ENCODE assay signal across 14 mouse cellular contexts in the genomic region with DNA sequence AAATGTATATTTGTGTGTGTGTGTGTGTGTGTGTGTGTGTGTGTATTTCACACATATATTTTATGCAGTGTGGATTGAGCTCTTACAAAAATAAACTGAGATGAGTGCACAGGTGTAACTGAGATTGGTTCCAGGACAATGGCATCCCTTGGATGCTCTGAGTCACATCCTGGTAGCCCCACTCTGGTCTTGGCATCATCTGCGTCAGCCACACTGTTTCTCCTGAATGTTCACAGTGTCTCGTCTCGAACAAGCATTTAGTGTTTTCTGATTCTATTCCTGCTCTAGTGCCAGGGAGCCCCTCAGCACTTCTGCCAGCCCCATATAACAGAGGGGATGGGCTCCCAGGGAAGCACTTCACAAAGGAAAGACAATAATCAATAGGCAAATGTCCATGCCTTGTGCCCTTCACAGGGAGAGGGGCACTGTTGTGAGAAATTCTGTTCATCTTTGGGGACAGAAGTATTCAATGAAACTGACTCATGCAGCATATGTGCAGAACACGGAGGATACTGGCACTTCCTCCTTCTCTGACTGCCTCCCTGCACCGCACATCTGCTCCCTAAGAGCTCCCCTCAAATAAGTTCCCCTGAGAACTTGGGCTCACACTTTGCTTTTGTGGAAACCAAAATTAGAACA.
DNase-seq lines count a peak whose midpoint lies in the region; ATAC-seq and TF ChIP-seq lines count a peak whose summit lies in the region.
"Had no signal": no experiment of that assay in that cellular context is flagged by ENCODE, and none has a peak within 500 bp of the region (broad histone marks: within the 10 kb centered on the region; RNA-seq: fewer than 3 reads in every experiment).

No protein-coding gene starts in this region.

- H3K9me3 ChIP-seq in forebrain, embryonic 14.5 days (replicated peaks; ENCODE audit: control insufficient read depth, low read length), result no peaks in the 10 kb centered on the region
- no peaks in the 10 kb centered on the region for H3K9me3 ChIP-seq in forebrain, embryonic 11.5 days (ENCODE audit: control insufficient read depth, low read length)
- H3K9me3 ChIP-seq in forebrain, embryonic 16.5 days (ENCODE audit: control insufficient read depth, low read length), result no peaks in the 10 kb centered on the region
- H3K9me3 ChIP-seq: hindbrain, embryonic 12.5 days; liver, embryonic 13.5 days; neural tube, embryonic 12.5 days had no signal

- no peak overlapping the region for H3K4me2 ChIP-seq in forebrain, embryonic 14.5 days (ENCODE audit: low read length)
- H3K4me2 ChIP-seq in forebrain, embryonic 11.5 days (ENCODE audit: low read depth, low read length, severe bottlenecking), result no peak overlapping the region
- H3K4me2 ChIP-seq in forebrain, embryonic 16.5 days (ENCODE audit: low read length), result no peak overlapping the region
- H3K4me2 ChIP-seq: hindbrain, embryonic 12.5 days; liver, embryonic 13.5 days; neural tube, embryonic 12.5 days had no signal

- no peak; the same call in 1 of the 2 replicates for ATAC-seq in forebrain, embryonic 14.5 days
- ATAC-seq in forebrain, embryonic 11.5 days (replicated peaks; ENCODE audit: low FRiP score), result no peak
- peak; percentile 36; the same call in 1 of the 2 replicates for ATAC-seq in forebrain, embryonic 16.5 days
- ATAC-seq: activated CD4-positive, CD25-positive, alpha-beta regulatory T cell, adult 4 months had no signal

- H3K27ac ChIP-seq in forebrain, embryonic 14.5 days (ENCODE audit: low read depth, low read length), result peak overlapping the region; percentile 78
- no peak overlapping the region for H3K27ac ChIP-seq in forebrain, embryonic 11.5 days (ENCODE audit: low read depth, low read length)
- peak overlapping the region; percentile 66 for H3K27ac ChIP-seq in forebrain, embryonic 16.5 days (ENCODE audit: low read length)
- H3K27ac ChIP-seq in thymus, adult 2 months (ENCODE audit: control insufficient read depth, insufficient read depth, low read length), result no peak overlapping the region
- H3K27ac ChIP-seq: hindbrain, embryonic 12.5 days; liver, embryonic 13.5 days; neural tube, embryonic 12.5 days had no signal

- H3K4me3 ChIP-seq in forebrain, embryonic 14.5 days (ENCODE audit: low read depth, low read length), result no peak overlapping the region
- no peak overlapping the region for H3K4me3 ChIP-seq in forebrain, embryonic 11.5 days (ENCODE audit: low read depth, low read length)
- no peak overlapping the region for H3K4me3 ChIP-seq in forebrain, embryonic 16.5 days (replicated peaks; ENCODE audit: low read length)
- H3K4me3 ChIP-seq in thymus, adult 2 months (ENCODE audit: control insufficient read depth, insufficient read depth, low read length), result no peak overlapping the region
- H3K4me3 ChIP-seq: hindbrain, embryonic 12.5 days; liver, embryonic 13.5 days; neural tube, embryonic 12.5 days had no signal

- H3K36me3 ChIP-seq in forebrain, embryonic 14.5 days (ENCODE audit: control insufficient read depth, insufficient read depth, low read length), result no peaks in the 10 kb centered on the region
- no peaks in the 10 kb centered on the region for H3K36me3 ChIP-seq in forebrain, embryonic 11.5 days (ENCODE audit: control insufficient read depth, insufficient read depth, low read length)
- no peaks in the 10 kb centered on the region for H3K36me3 ChIP-seq in forebrain, embryonic 16.5 days (ENCODE audit: control insufficient read depth, insufficient read depth)
- H3K36me3 ChIP-seq in thymus, adult 2 months (ENCODE audit: control insufficient read depth, insufficient read depth, low read length), result no peaks in the 10 kb centered on the region
- H3K36me3 ChIP-seq: hindbrain, embryonic 12.5 days; liver, embryonic 13.5 days; neural tube, embryonic 12.5 days had no signal

- WGBS in forebrain, embryonic 14.5 days, result 69% methylated on average over 5 of the region's 5 CpGs
- WGBS in forebrain, embryonic 11.5 days, result 84% methylated on average over 5 of the region's 5 CpGs
- WGBS in forebrain, embryonic 16.5 days, result 54% methylated on average over 5 of the region's 5 CpGs
- 68% methylated on average over 5 of the region's 5 CpGs for WGBS in thymus, adult 2 months

- H3K4me1 ChIP-seq in forebrain, embryonic 14.5 days (ENCODE audit: control insufficient read depth, insufficient read depth, low read length), result no peaks in the 10 kb centered on the region
- no peaks in the 10 kb centered on the region for H3K4me1 ChIP-seq in forebrain, embryonic 11.5 days (replicated peaks; ENCODE audit: control insufficient read depth, insufficient read depth, low read length)
- peaks cover 8% of the 10 kb centered on the region for H3K4me1 ChIP-seq in forebrain, embryonic 16.5 days (replicated peaks; ENCODE audit: control insufficient read depth, insufficient read depth, low read length)
- no peaks in the 10 kb centered on the region for H3K4me1 ChIP-seq in thymus, adult 2 months (replicated peaks; ENCODE audit: control insufficient read depth, insufficient read depth, low read length)
- H3K4me1 ChIP-seq: hindbrain, embryonic 12.5 days; liver, embryonic 13.5 days; neural tube, embryonic 12.5 days had no signal

- no peaks in the 10 kb centered on the region for H3K27me3 ChIP-seq in forebrain, embryonic 14.5 days (replicated peaks; ENCODE audit: control insufficient read depth, insufficient read depth, low read length)
- no peaks in the 10 kb centered on the region for H3K27me3 ChIP-seq in forebrain, embryonic 11.5 days (ENCODE audit: control insufficient read depth, insufficient read depth, low read length)
- no peaks in the 10 kb centered on the region for H3K27me3 ChIP-seq in forebrain, embryonic 16.5 days (replicated peaks; ENCODE audit: control insufficient read depth, insufficient read depth, low read length)
- no peaks in the 10 kb centered on the region for H3K27me3 ChIP-seq in thymus, adult 2 months (ENCODE audit: control insufficient read depth, insufficient read depth, low read length)
- H3K27me3 ChIP-seq: hindbrain, embryonic 12.5 days; liver, embryonic 13.5 days; neural tube, embryonic 12.5 days had no signal

- peak; percentile 34 for DNase-seq in forebrain, embryonic 14.5 days (ENCODE audit: low spot score)
- DNase-seq in forebrain, embryonic 11.5 days (ENCODE audit: low spot score), result no peak
- DNase-seq in layer of hippocampus, adult 8-10 months (ENCODE audit: low spot score in 2 of 2), result peak; percentile 59 to 62
- peak; percentile 68 to 75 for DNase-seq in left cerebral cortex, postnatal 36 days (ENCODE audit: low spot score in 2 of 2)
- no peak for DNase-seq in thymus, adult 2 months
- DNase-seq in spleen, adult 18-20 months, result no peak
- DNase-seq: kidney, adult 18-20 months; liver, embryonic 13.5 days; midbrain, embryonic 14.5 days; thymus, postnatal 14 days had no signal

- TF ChIP-seq POLR2A in thymus, adult 2 months (IDR thresholded peaks at IDR 0.05; ENCODE audit: control insufficient read depth, extremely low read depth, insufficient read depth, low read length, poor library complexity), result no peak

- intact Hi-C loops in left cerebral cortex, postnatal 36 days (cut with DNase I), result loop anchor here (10.0 kb wide), 1 partner anchor 937 kb away; the partner anchor contains the start of gene Arpp21

- no peak overlapping the region for H3K9ac ChIP-seq in forebrain, embryonic 14.5 days (ENCODE audit: low read length)
- H3K9ac ChIP-seq in forebrain, embryonic 11.5 days (ENCODE audit: low read length), result no peak overlapping the region
- H3K9ac ChIP-seq in forebrain, embryonic 16.5 days (replicated peaks; ENCODE audit: low read depth, low read length), result no peak overlapping the region
- H3K9ac ChIP-seq: hindbrain, embryonic 12.5 days; liver, embryonic 13.5 days; neural tube, embryonic 12.5 days had no signal

- TF ChIP-seq CTCF in thymus, adult 2 months (IDR thresholded peaks at IDR 0.05; ENCODE audit: borderline replicate concordance, control insufficient read depth, extremely low read depth, insufficient read depth, low read length, poor library complexity), result no peak

Comparison
In these comparisons a context has a peak if more than half of its experiments do, and no peak if none do; other contexts are left out.
1. DNase-seq: peak in forebrain, embryonic 14.5 days (single experiment), layer of hippocampus, adult 8-10 months (2 of 2) and left cerebral cortex, postnatal 36 days (2 of 2); none in forebrain, embryonic 11.5 days (single experiment), thymus, adult 2 months (single experiment) and spleen, adult 18-20 months (0 of 2).
2. H3K27ac ChIP-seq: peak in forebrain, embryonic 14.5 days (single experiment) and forebrain, embryonic 16.5 days (single experiment); none in forebrain, embryonic 11.5 days (single experiment) and thymus, adult 2 months (single experiment).